Comparison of ENCODE assay signal across 11 mouse cellular contexts in genomic region chr4:140988706-140989290, GRCm38 (mm10). TPM values are rescaled to one million over a fixed set of nuclear protein-coding genes. Genes with fewer than 3 reads are reported as not detected.
DNase-seq lines count a peak whose midpoint lies in the region; ATAC-seq and TF ChIP-seq lines count a peak whose summit lies in the region.
"Had no signal": no experiment of that assay in that cellular context is flagged by ENCODE, and none has a peak within 500 bp of the region (broad histone marks: within the 10 kb centered on the region; RNA-seq: fewer than 3 reads in every experiment).

No protein-coding gene starts in this region.

- TF ChIP-seq EP300 in liver, embryonic 14.5 days (IDR thresholded peaks at IDR 0.05; ENCODE audit: low read depth): no peak

- peak overlapping the region; percentile 99 for H3K9ac ChIP-seq in hindbrain, embryonic 13.5 days
- no peak overlapping the region for H3K9ac ChIP-seq in hindbrain, embryonic 11.5 days (ENCODE audit: low read depth, low read length)
- no peak overlapping the region for H3K9ac ChIP-seq in liver, embryonic 14.5 days (replicated peaks)
- H3K9ac ChIP-seq in neural tube, embryonic 13.5 days: peak overlapping the region; percentile 41

- no peak for DNase-seq in hindbrain, embryonic 11.5 days (ENCODE audit: low spot score)
- DNase-seq in liver, embryonic 14.5 days (ENCODE audit: low read depth in 3 of 3, low spot score in 3 of 3): no peak
- DNase-seq in gastrocnemius, adult 18-20 months (ENCODE audit: low spot score): no peak
- no peak for DNase-seq in right cerebral cortex, postnatal 25 days
- no peak for DNase-seq in cerebellum, adult 18-20 months
- DNase-seq: cerebellum, adult 11 months; layer of hippocampus, adult 9-11 months; thymus, postnatal 4 days had no signal

- no peak for ATAC-seq in hindbrain, embryonic 13.5 days (ENCODE audit: low FRiP score)
- no peak for ATAC-seq in hindbrain, embryonic 11.5 days (ENCODE audit: low FRiP score)
- ATAC-seq in common myeloid progenitor, adult 5-6 weeks (replicated peaks; ENCODE audit: low read depth, poor library complexity, severe bottlenecking): peak; percentile 37
- ATAC-seq in liver, embryonic 14.5 days (ENCODE audit: insufficient read depth): no peak
- ATAC-seq in neural tube, embryonic 13.5 days (ENCODE audit: low read depth): no peak

- no peaks in the 10 kb centered on the region for H3K9me3 ChIP-seq in hindbrain, embryonic 13.5 days
- no peaks in the 10 kb centered on the region for H3K9me3 ChIP-seq in hindbrain, embryonic 11.5 days (ENCODE audit: control insufficient read depth, low read length)
- no peaks in the 10 kb centered on the region for H3K9me3 ChIP-seq in liver, embryonic 14.5 days (ENCODE audit: control insufficient read depth, low read length)
- no peaks in the 10 kb centered on the region for H3K9me3 ChIP-seq in neural tube, embryonic 13.5 days

- 56% methylated on average over 7 of the region's 7 CpGs for WGBS in hindbrain, embryonic 13.5 days
- WGBS in hindbrain, embryonic 11.5 days: 75% methylated on average over 7 of the region's 7 CpGs
- 15% methylated on average over 7 of the region's 7 CpGs for WGBS in liver, embryonic 14.5 days (ENCODE audit: insufficient replicate concordance)
- WGBS in neural tube, embryonic 13.5 days: 59% methylated on average over 7 of the region's 7 CpGs

- H3K27ac ChIP-seq in hindbrain, embryonic 13.5 days: peak overlapping the region; percentile 20; the same call in 1 of the 2 replicates
- H3K27ac ChIP-seq in hindbrain, embryonic 11.5 days (ENCODE audit: low read depth, low read length): no peak overlapping the region
- H3K27ac ChIP-seq in liver, embryonic 14.5 days: no peak overlapping the region
- 0 out of 2 replicates have a peak overlapping the region, but pooled peaks have one; percentile 13 for H3K27ac ChIP-seq in neural tube, embryonic 13.5 days (replicated peaks)

- no peak for TF ChIP-seq CTCF in liver, embryonic 14.5 days (IDR thresholded peaks at IDR 0.05; ENCODE audit: low read depth)

- H3K4me3 ChIP-seq in hindbrain, embryonic 13.5 days: peak overlapping the region; percentile 97
- H3K4me3 ChIP-seq in hindbrain, embryonic 11.5 days (ENCODE audit: low read depth, low read length): no peak overlapping the region
- H3K4me3 ChIP-seq in liver, embryonic 14.5 days (ENCODE audit: insufficient read depth in 1 of 2, low read depth in 2 of 2, low read length in 2 of 2): no peak overlapping the region
- peak overlapping the region; percentile 97 for H3K4me3 ChIP-seq in neural tube, embryonic 13.5 days

- peaks cover 23% of the 10 kb centered on the region for H3K36me3 ChIP-seq in hindbrain, embryonic 13.5 days
- H3K36me3 ChIP-seq in hindbrain, embryonic 11.5 days (ENCODE audit: control insufficient read depth, insufficient read depth, low read length): no peaks in the 10 kb centered on the region; the same call in 1 of the 2 replicates
- no peaks in the 10 kb centered on the region for H3K36me3 ChIP-seq in liver, embryonic 14.5 days (replicated peaks; ENCODE audit: control insufficient read depth, insufficient read depth, low read depth)
- peaks cover 27% of the 10 kb centered on the region for H3K36me3 ChIP-seq in neural tube, embryonic 13.5 days

- H3K27me3 ChIP-seq in hindbrain, embryonic 13.5 days: no peaks in the 10 kb centered on the region
- H3K27me3 ChIP-seq in hindbrain, embryonic 11.5 days (ENCODE audit: control insufficient read depth, insufficient read depth, low read length): no peaks in the 10 kb centered on the region
- no peaks in the 10 kb centered on the region for H3K27me3 ChIP-seq in liver, embryonic 14.5 days (ENCODE audit: control insufficient read depth, insufficient read depth, low read length)
- no peaks in the 10 kb centered on the region for H3K27me3 ChIP-seq in neural tube, embryonic 13.5 days

- peaks cover 46% of the 10 kb centered on the region for H3K4me1 ChIP-seq in hindbrain, embryonic 13.5 days (replicated peaks)
- no peaks in the 10 kb centered on the region for H3K4me1 ChIP-seq in hindbrain, embryonic 11.5 days (replicated peaks; ENCODE audit: control insufficient read depth, insufficient read depth, low read length)
- H3K4me1 ChIP-seq in liver, embryonic 14.5 days (replicated peaks; ENCODE audit: control insufficient read depth in 2 of 2, insufficient read depth in 2 of 2, low read length in 1 of 2): peaks cover 0 to 7% of the 10 kb centered on the region in 2 experiments; a peak in 2 of 4 replicates
- H3K4me1 ChIP-seq in neural tube, embryonic 13.5 days (replicated peaks): peaks cover 50% of the 10 kb centered on the region

- H3K4me2 ChIP-seq in hindbrain, embryonic 13.5 days: peak overlapping the region; percentile 90
- no peak overlapping the region for H3K4me2 ChIP-seq in hindbrain, embryonic 11.5 days (replicated peaks; ENCODE audit: low read depth, low read length)
- H3K4me2 ChIP-seq in liver, embryonic 14.5 days (ENCODE audit: low read depth): peak overlapping the region; percentile 92
- H3K4me2 ChIP-seq in neural tube, embryonic 13.5 days: peak overlapping the region; percentile 91

RNA-seq across cellular contexts. Expression of gene Atp13a2, which starts 2.1 kb away (rescaled TPM):
- 140 TPM in 2 replicates for polyA plus RNA-seq in hindbrain, embryonic 13.5 days (2015; fragmentation: Nextera tagmentation; extraction: Ambion mirVana)
- polyA plus RNA-seq in hindbrain, embryonic 11.5 days (2014; fragmentation: Nextera tagmentation; extraction: Ambion mirVana): 34.9 and 39.8 TPM in 2 replicates
- 33.6 and 63.3 TPM in 2 replicates for total RNA-seq in common myeloid progenitor, adult 5-6 weeks (2017)
- polyA plus RNA-seq in liver, embryonic 14.5 days (2012; rRNA removed): 17.9 and 21.6 TPM in 2 replicates
- polyA plus RNA-seq in liver, embryonic 14.5 days (2014; fragmentation: Nextera tagmentation; extraction: Ambion mirVana): 11.4 and 14.1 TPM in 2 replicates
- 133 and 144 TPM in 2 replicates for polyA plus RNA-seq in neural tube, embryonic 13.5 days (2015; fragmentation: Nextera tagmentation; extraction: Ambion mirVana)
- total RNA-seq in gastrocnemius, adult 18-20 months (2021): 10 to 100 TPM; 16.2 to 21.1 TPM

RNA-seq across cellular contexts. Expression of gene Mfap2, which starts 21.4 kb away (rescaled TPM):
- polyA plus RNA-seq in hindbrain, embryonic 13.5 days (2015; fragmentation: Nextera tagmentation; extraction: Ambion mirVana): 198 and 227 TPM in 2 replicates
- polyA plus RNA-seq in hindbrain, embryonic 11.5 days (2014; fragmentation: Nextera tagmentation; extraction: Ambion mirVana): 266 and 286 TPM in 2 replicates
- not detected in 2 replicates for total RNA-seq in common myeloid progenitor, adult 5-6 weeks (2017)
- 7.1 and 10.5 TPM in 2 replicates for polyA plus RNA-seq in liver, embryonic 14.5 days (2012; rRNA removed)
- polyA plus RNA-seq in liver, embryonic 14.5 days (2014; fragmentation: Nextera tagmentation; extraction: Ambion mirVana): 11.0 and 11.6 TPM in 2 replicates
- polyA plus RNA-seq in neural tube, embryonic 13.5 days (2015; fragmentation: Nextera tagmentation; extraction: Ambion mirVana): 248 and 255 TPM in 2 replicates
- total RNA-seq in gastrocnemius, adult 18-20 months (2021): 1 to 10 TPM; 1.1 to 2.3 TPM

RNA-seq across cellular contexts. Expression of gene Sdhb, which starts 27.8 kb away (rescaled TPM):
- 442 and 459 TPM in 2 replicates for polyA plus RNA-seq in hindbrain, embryonic 13.5 days (2015; fragmentation: Nextera tagmentation; extraction: Ambion mirVana)
- polyA plus RNA-seq in hindbrain, embryonic 11.5 days (2014; fragmentation: Nextera tagmentation; extraction: Ambion mirVana): 413 and 428 TPM in 2 replicates
- 115 and 121 TPM in 2 replicates for total RNA-seq in common myeloid progenitor, adult 5-6 weeks (2017)
- polyA plus RNA-seq in liver, embryonic 14.5 days (2012; rRNA removed): 68.1 and 86.1 TPM in 2 replicates
- 201 and 211 TPM in 2 replicates for polyA plus RNA-seq in liver, embryonic 14.5 days (2014; fragmentation: Nextera tagmentation; extraction: Ambion mirVana)
- polyA plus RNA-seq in neural tube, embryonic 13.5 days (2015; fragmentation: Nextera tagmentation; extraction: Ambion mirVana): 473 and 497 TPM in 2 replicates
- total RNA-seq in gastrocnemius, adult 18-20 months (2021): 100 to 1,000 TPM; 630 to 677 TPM

Comparison
In these comparisons a context has a peak if more than half of its experiments do, and no peak if none do; other contexts are left out.
1. H3K27ac ChIP-seq: peak in hindbrain, embryonic 13.5 days (single experiment) and neural tube, embryonic 13.5 days (single experiment); none in hindbrain, embryonic 11.5 days (single experiment) and liver, embryonic 14.5 days (single experiment).
2. H3K4me3 ChIP-seq: peak in hindbrain, embryonic 13.5 days (single experiment) and neural tube, embryonic 13.5 days (single experiment); none in hindbrain, embryonic 11.5 days (single experiment) and liver, embryonic 14.5 days (0 of 2).
3. H3K9ac ChIP-seq: peak in hindbrain, embryonic 13.5 days (single experiment) and neural tube, embryonic 13.5 days (single experiment); none in hindbrain, embryonic 11.5 days (single experiment) and liver, embryonic 14.5 days (single experiment).
4. RNA of gene Mfap2, which starts 21.4 kb away (polyA plus RNA-seq): 266 to 286 TPM in hindbrain, embryonic 11.5 days, 248 to 255 TPM in neural tube, embryonic 13.5 days and 198 to 227 TPM in hindbrain, embryonic 13.5 days; 7.1 to 11.6 TPM in liver, embryonic 14.5 days; every median in the first group is over 10 times any median in the second.